Mouse (Mus musculus) liver, postnatal 0 days (tissue): ENCODE results near the gene Hivep3. TPM values are rescaled to one million over a fixed set of nuclear protein-coding genes. Genes with fewer than 3 reads are reported as not detected.

ENCODE experiments used
- ATAC-seq: fragments of 200-750 bp; cut with Nextera tagmentation; 2 replicates; pipeline ENCODE4 v1.8.0; 2017; ENCODE audit warnings: mild to moderate bottlenecking, moderate library complexity
- DNase-seq: peaks from one replicate; pipeline ENCODE4 v3.0.0-alpha.2; 2016
- H3K27ac ChIP-seq: fragments of 300-500 bp; sonication (generic); 2 replicates; pipeline ENCODE4 v1.5.1; 2014; ENCODE audit warnings: antibody characterized with exemption, moderate library complexity, mild to moderate bottlenecking, low read depth
- H3K27me3 ChIP-seq: fragments of 300-500 bp; sonication (generic); 2 replicates; pipeline ENCODE4 v1.6.1; 2014; ENCODE audit warnings: low read length, control low read depth, mixed read lengths; ENCODE audit not compliant: insufficient read depth
- H3K36me3 ChIP-seq: fragments of 300-500 bp; sonication (generic); replicated peaks from 2 replicates; pipeline ENCODE4 v1.6.1; 2014; ENCODE audit warnings: mild to moderate bottlenecking, control low read depth, low read length, moderate library complexity, mixed read lengths; ENCODE audit not compliant: insufficient read depth
- H3K4me1 ChIP-seq: fragments of 300-500 bp; sonication (generic); 2 replicates; pipeline ENCODE4 v1.6.1; 2014; ENCODE audit warnings: antibody characterized with exemption, mild to moderate bottlenecking, control low read depth; ENCODE audit not compliant: insufficient read depth
- H3K4me2 ChIP-seq: fragments of 300-500 bp; sonication (generic); 2 replicates; pipeline ENCODE4 v1.6.1; 2014; ENCODE audit warnings: low read depth, mild to moderate bottlenecking, low read length, moderate library complexity, mixed read lengths
- H3K4me3 ChIP-seq: fragments of 300-500 bp; sonication (generic); 2 replicates; pipeline ENCODE4 v1.5.1; 2014; ENCODE audit warnings: low read depth, low read length
- H3K9ac ChIP-seq: fragments of 300-500 bp; sonication (generic); replicated peaks from 2 replicates; pipeline ENCODE4 v1.6.1; 2014; ENCODE audit warnings: mild to moderate bottlenecking, moderate library complexity
- H3K9me3 ChIP-seq: fragments of 300-500 bp; sonication (generic); 2 replicates; pipeline ENCODE4 v1.6.1; 2016; ENCODE audit warnings: mild to moderate bottlenecking, control low read depth, low read length, mixed read lengths
- CTCF ChIP-seq: sonication (generic); IDR thresholded peaks from 2 replicates; pipeline ENCODE4 v1.5.1; 2016; ENCODE audit warnings: antibody characterized with exemption, low read depth
- EP300 ChIP-seq: IDR thresholded peaks from 2 replicates; pipeline ENCODE4 v1.6.1; 2016; ENCODE audit warnings: antibody characterized with exemption, low read depth, mild to moderate bottlenecking
- WGBS: fragments of 180-500 bp; shearing (Covaris S2); extraction: QIAGEN DNeasy Blood & Tissue Kit; methylation state at CpG from one replicate; pipeline ENCODE4 v1.1.7; 2014; ENCODE audit not compliant: insufficient replicate concordance; 5-methylcytosine and 5-hydroxymethylcytosine counted together
- polyA plus RNA-seq: library from polyadenylated mRNA; unstranded; fragments of >200 nt; fragmentation: Nextera tagmentation; extraction: Ambion mirVana; gene quantifications from 2 replicates; pipeline ENCODE4 v1.2.1, GENCODE M21; 2015

Gene Hivep3
- polyA plus RNA-seq, 1 experiment from 2014 or later: 3.8 TPM

DNA sequence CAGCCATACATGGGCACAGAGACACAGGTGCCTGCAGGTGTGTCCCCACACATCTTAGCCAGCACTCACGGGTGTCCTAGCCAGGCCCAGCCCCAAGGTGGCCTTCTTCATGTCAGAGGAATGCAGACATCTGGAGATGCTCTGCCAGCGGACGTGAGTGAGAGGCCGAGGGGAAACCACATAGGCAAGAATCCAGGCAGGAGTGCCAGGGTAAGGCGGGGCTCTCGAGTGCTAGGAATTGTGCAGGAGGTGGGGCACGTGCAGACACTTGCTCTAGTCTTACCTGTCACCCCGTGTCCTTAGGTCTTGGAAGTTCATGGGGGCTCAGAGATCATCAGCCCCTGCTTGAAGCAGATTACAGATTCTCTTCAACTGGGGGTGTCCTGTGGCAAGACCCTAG lies 412.3 kb downstream of the Hivep3 start:
- H3K36me3 ChIP-seq: no peaks in the 10 kb centered on the region
- no peak overlapping the region for H3K9ac ChIP-seq
- H3K27me3 ChIP-seq: peaks cover 25% of the 10 kb centered on the region
- no peaks in the 10 kb centered on the region for H3K9me3 ChIP-seq
- no peak overlapping the region for H3K4me3 ChIP-seq
- TF ChIP-seq EP300 (no peak), CTCF (no peak)
- H3K27ac ChIP-seq: no peak overlapping the region
- no peak overlapping the region for H3K4me2 ChIP-seq
- H3K4me1 ChIP-seq: 0 out of 2 replicates have a peak, but pooled peaks cover 5% of the 10 kb centered on the region
- ATAC-seq: no peak
- no peak for DNase-seq
- WGBS: 59% methylated on average over 8 of the region's 8 CpGs

DNA sequence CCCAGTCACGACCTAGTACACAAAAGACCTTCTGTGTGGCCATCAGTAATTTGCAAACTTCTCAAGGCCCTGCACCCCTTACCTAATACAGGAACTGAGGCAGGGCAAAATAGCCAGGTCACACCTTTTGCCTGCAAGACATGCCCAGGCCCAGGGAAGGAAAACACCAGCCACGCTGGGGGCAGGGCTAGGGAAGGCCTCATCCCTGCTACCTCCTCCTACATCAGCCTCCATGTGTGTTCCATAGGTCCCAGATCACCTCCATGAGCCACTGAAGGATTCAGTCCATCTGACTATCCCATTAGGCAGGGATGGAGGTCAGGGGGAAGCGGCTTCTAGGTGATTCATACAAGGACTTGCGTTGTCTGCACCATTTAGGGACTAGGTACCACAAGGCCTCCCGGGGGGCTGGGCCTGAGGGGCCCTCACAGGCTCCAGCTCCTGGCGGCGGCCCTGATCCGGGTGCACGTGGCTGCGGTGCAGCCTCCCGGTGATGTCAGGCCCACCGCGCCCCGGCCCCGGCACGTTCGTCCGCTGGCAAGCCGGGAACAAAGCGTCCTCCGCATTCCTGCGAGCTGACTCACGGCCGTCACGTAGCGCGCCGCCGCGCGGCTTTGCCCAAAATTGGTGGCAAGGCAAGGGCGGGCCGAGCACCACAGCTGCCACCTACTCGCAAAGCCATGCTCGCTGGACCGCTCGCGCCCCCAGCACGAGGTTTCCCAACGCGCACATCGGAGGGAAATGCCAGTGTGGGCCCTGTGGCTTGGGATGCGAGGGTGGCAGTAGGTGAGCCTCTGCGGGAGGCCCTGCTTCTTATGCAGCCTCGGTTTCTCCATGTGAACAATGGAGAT lies 414.9 kb downstream of the Hivep3 start:
- Histone ChIP-seq H3K4me2 (peak overlapping the region; percentile 36), H3K27ac (no peak overlapping the region), H3K27me3 (peaks cover 25% of the 10 kb centered on the region), H3K36me3 (no peaks in the 10 kb centered on the region), H3K9me3 (no peaks in the 10 kb centered on the region), H3K4me3 (no peak overlapping the region), H3K4me1 (0 out of 2 replicates have a peak, but pooled peaks cover 5% of the 10 kb centered on the region), H3K9ac (no peak overlapping the region)
- 6% methylated on average over 45 of the region's 45 CpGs for WGBS
- peak; percentile 70 for ATAC-seq
- peak; percentile 52 for DNase-seq
- TF ChIP-seq CTCF: no peak
- no peak for TF ChIP-seq EP300

DNA sequence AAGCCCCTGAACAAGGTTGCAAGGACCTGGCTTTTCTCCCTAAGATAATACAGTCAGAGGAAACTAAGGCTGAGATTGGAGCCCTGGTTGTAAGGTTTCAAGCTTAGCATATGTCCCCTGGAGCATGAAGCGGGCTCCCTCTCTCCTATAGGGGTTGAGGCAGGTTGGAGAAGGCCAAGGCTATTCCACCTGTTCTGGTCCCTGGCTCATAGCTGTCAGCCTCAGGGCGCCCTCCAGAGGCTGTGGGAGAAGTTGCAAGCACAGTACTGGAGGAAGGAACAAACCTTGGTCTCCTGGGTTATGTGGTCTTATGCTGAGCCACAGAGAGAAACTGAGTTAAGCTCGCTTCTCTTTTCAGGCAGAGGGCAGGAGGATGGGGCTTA lies 415.5 kb downstream of the Hivep3 start:
- Histone ChIP-seq H3K27me3 (peaks cover 25% of the 10 kb centered on the region), H3K27ac (no peak overlapping the region), H3K9me3 (no peaks in the 10 kb centered on the region), H3K4me3 (no peak overlapping the region), H3K9ac (no peak overlapping the region), H3K4me2 (peak overlapping the region; percentile 36), H3K4me1 (0 out of 2 replicates have a peak, but pooled peaks cover 5% of the 10 kb centered on the region), H3K36me3 (no peaks in the 10 kb centered on the region)
- ATAC-seq (no peak), DNase-seq (no peak)
- WGBS: 40% methylated on average over 3 of the region's 3 CpGs
- TF ChIP-seq EP300: no peak
- peak; percentile 56 for TF ChIP-seq CTCF

DNA sequence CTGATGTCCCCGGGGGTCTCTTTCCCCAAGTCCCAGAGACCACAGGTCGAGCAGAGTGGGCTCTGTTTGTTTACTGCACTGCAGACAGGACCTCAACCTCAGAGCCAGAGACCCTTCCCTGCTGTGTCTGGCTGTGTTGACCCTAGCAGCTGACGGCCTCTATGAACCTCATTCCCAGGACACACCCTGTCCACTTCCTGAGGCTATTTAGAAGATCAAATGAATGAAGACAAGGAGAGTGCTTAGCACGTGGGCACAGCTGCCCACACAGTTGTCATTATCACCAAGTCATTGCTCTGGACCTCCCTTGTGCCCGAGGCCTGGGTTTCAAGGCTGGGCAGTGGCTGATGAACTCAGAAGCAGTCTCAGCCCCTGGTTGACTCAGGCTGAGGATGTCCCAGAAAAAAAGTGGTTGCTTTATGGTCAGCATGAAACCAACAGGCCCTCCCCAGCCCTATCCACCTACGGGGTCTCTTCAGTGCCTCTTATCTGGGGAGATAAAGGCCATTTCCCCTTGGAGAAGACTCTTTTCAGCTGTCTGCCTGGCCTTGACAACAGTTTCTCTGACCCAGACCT lies 416.8 kb downstream of the Hivep3 start:
- H3K4me1 ChIP-seq: 0 out of 2 replicates have a peak, but pooled peaks cover 5% of the 10 kb centered on the region
- no peak overlapping the region for H3K4me3 ChIP-seq
- no peak overlapping the region for H3K4me2 ChIP-seq
- no peak for DNase-seq
- WGBS: 47% methylated on average over 6 of the region's 6 CpGs
- H3K9me3 ChIP-seq: no peaks in the 10 kb centered on the region
- ATAC-seq: no peak
- H3K36me3 ChIP-seq: no peaks in the 10 kb centered on the region
- H3K27ac ChIP-seq: no peak overlapping the region
- no peak for TF ChIP-seq CTCF
- TF ChIP-seq EP300: no peak
- no peak overlapping the region for H3K9ac ChIP-seq
- peaks cover 25% of the 10 kb centered on the region for H3K27me3 ChIP-seq

DNA sequence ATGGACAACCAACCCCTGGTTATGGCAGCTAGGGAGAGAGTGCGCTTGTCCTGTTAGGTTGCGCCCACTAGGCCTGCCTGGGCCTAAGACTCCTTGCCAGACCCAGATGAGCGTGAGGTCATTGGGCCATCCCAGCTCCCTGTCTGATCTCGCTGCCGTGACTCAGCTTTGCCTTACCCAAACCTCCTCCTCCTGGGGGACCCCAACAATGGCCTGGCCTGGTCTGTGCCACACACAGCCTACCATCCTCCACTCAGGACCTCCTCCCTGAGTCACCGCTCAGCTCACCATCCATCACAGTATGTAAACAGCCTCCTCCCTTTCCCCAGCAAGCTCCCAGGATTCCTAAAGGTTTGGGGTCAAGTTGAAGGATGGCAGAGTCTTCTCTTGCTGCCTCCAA lies 418.3 kb downstream of the Hivep3 start:
- no peak for TF ChIP-seq CTCF
- Histone ChIP-seq H3K27ac (no peak overlapping the region), H3K9me3 (no peaks in the 10 kb centered on the region), H3K9ac (no peak overlapping the region), H3K4me3 (no peak overlapping the region), H3K4me2 (no peak overlapping the region), H3K36me3 (no peaks in the 10 kb centered on the region), H3K27me3 (peaks cover 25% of the 10 kb centered on the region), H3K4me1 (0 out of 2 replicates have a peak, but pooled peaks cover 5% of the 10 kb centered on the region)
- ATAC-seq: no peak
- WGBS: 80% methylated on average over 6 of the region's 6 CpGs
- no peak for DNase-seq

DNA sequence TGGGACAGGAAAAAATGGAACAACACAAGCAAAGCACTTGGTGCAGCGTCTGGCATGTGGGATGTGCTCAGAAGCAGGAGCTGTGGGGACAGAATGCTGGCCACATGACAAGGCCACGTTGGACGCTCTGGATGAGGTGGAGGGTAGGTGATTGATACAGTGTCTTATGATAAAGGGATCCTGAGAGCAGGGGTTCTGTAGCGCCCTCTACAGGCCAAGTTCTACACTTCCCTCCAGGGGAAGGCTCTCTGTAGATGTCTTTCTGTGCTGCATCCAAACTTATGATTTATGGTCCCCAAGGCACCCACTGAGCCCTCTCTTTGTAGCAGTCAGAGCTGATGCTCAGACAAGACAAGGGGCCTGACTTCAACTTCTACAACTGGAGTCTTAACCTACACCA lies 419.1 kb downstream of the Hivep3 start:
- Histone ChIP-seq H3K4me3 (no peak overlapping the region), H3K36me3 (no peaks in the 10 kb centered on the region), H3K27ac (no peak overlapping the region), H3K4me1 (0 out of 2 replicates have a peak, but pooled peaks cover 5% of the 10 kb centered on the region), H3K4me2 (no peak overlapping the region), H3K27me3 (peaks cover 23% of the 10 kb centered on the region), H3K9ac (no peak overlapping the region), H3K9me3 (no peaks in the 10 kb centered on the region)
- TF ChIP-seq CTCF (peak; percentile 50), EP300 (no peak)
- WGBS: 53% methylated on average over 4 of the region's 4 CpGs
- ATAC-seq: no peak
- no peak for DNase-seq
